10 mouse cellular contexts compared by ENCODE assay signal in the genomic region with DNA sequence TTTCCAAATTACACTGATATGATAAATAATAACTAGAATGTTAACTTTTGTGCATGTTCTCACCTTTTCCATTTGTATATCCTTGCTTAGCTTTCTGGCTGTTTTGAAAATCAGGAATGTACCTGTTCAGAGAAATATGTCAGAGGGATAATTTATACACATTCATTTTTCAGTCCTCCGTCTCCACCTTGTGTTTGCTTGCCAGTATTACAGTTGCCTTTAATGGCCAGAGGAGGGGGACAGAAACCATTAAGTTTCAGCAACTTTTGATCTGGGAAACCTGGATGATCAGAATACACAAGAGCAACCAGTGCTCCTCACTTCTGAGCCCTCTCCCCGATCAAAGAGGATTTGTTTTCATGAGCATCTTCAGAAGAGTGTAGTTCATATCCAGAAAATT. TPM values are rescaled to one million over a fixed set of nuclear protein-coding genes. Genes with fewer than 3 reads are reported as not detected.
A peak's percentile ranks its signal among the peaks of the same experiment; 100 is the strongest.
DNase-seq lines count a peak whose midpoint lies in the region; ATAC-seq and TF ChIP-seq lines count a peak whose summit lies in the region.
"Had no signal": no experiment of that assay in that cellular context is flagged by ENCODE, and none has a peak within 500 bp of the region (broad histone marks: within the 10 kb centered on the region; RNA-seq: fewer than 3 reads in every experiment).

No protein-coding gene starts in this region.

- no peak overlapping the region for H3K4me2 ChIP-seq in liver, embryonic 14.5 days (ENCODE audit: low read depth)
- no peak overlapping the region for H3K4me2 ChIP-seq in kidney, embryonic 15.5 days
- H3K4me2 ChIP-seq: embryonic facial prominence, embryonic 13.5 days had no signal

- TF ChIP-seq CTCF in liver, embryonic 14.5 days (IDR thresholded peaks at IDR 0.05; ENCODE audit: low read depth) = peak; percentile 39; the same call in 1 of the 2 replicates
- TF ChIP-seq CTCF in Patski (IDR thresholded peaks at IDR 0.05) = peak; percentile 42

- POLR2A ChIA-PET in Patski (lab: Charles Lee) = no interaction called here

- no peaks in the 10 kb centered on the region for H3K9me3 ChIP-seq in liver, embryonic 14.5 days (ENCODE audit: control insufficient read depth, low read length)
- H3K9me3 ChIP-seq in kidney, embryonic 15.5 days (replicated peaks) = no peaks in the 10 kb centered on the region
- H3K9me3 ChIP-seq: embryonic facial prominence, embryonic 13.5 days had no signal

- H3K9ac ChIP-seq in liver, embryonic 14.5 days (replicated peaks) = no peak overlapping the region
- H3K9ac ChIP-seq in kidney, embryonic 15.5 days = no peak overlapping the region
- H3K9ac ChIP-seq: embryonic facial prominence, embryonic 13.5 days had no signal

- H3K27ac ChIP-seq in liver, embryonic 14.5 days = no peak overlapping the region
- no peak overlapping the region for H3K27ac ChIP-seq in kidney, embryonic 15.5 days
- H3K27ac ChIP-seq: embryonic facial prominence, embryonic 13.5 days had no signal

- H3K27me3 ChIP-seq in liver, embryonic 14.5 days (ENCODE audit: control insufficient read depth, insufficient read depth, low read length) = no peaks in the 10 kb centered on the region
- H3K27me3 ChIP-seq in Patski = no peaks in the 10 kb centered on the region
- H3K27me3 ChIP-seq in kidney, embryonic 15.5 days = no peaks in the 10 kb centered on the region
- H3K27me3 ChIP-seq: embryonic facial prominence, embryonic 13.5 days had no signal

- no peak overlapping the region for H3K4me3 ChIP-seq in liver, embryonic 14.5 days (ENCODE audit: insufficient read depth in 1 of 2, low read depth in 2 of 2, low read length in 2 of 2)
- H3K4me3 ChIP-seq in kidney, embryonic 15.5 days (replicated peaks) = no peak overlapping the region
- H3K4me3 ChIP-seq: embryonic facial prominence, embryonic 13.5 days had no signal

- TF ChIP-seq EP300 in liver, embryonic 14.5 days (IDR thresholded peaks at IDR 0.05; ENCODE audit: low read depth) = no peak

- DNase-seq in liver, embryonic 14.5 days (ENCODE audit: low read depth in 3 of 3, low spot score in 3 of 3) = no peak
- DNase-seq in liver (no peak), Patski (ENCODE audit: low read depth, low spot score) (no peak)
- peak; percentile 23 for DNase-seq in embryo, embryonic 11 days
- DNase-seq in naive thymus-derived CD4-positive, alpha-beta T cell, adult 2 months (ENCODE audit: low read depth) = peak; percentile 14
- DNase-seq: kidney, adult 18-20 months had no signal

- in situ Hi-C loops in Patski (cut with MboI; ENCODE audit: low pct_unique_long_range_greater_than_20kb) = loop anchor here (10.0 kb wide), 1 partner anchor 311 kb away; no protein-coding TSS in a partner anchor

- CTCF ChIA-PET in Patski (lab: Charles Lee) = no interaction called here

- ATAC-seq in liver, embryonic 14.5 days (ENCODE audit: insufficient read depth) = no peak
- ATAC-seq in Patski = no peak
- no peak for ATAC-seq in kidney, embryonic 15.5 days (replicated peaks; ENCODE audit: low FRiP score)
- no peak for ATAC-seq in megakaryocyte, adult 5-6 weeks (ENCODE audit: poor library complexity, severe bottlenecking)

- no peaks in the 10 kb centered on the region for H3K36me3 ChIP-seq in liver, embryonic 14.5 days (replicated peaks; ENCODE audit: control insufficient read depth, insufficient read depth, low read depth)
- H3K36me3 ChIP-seq in kidney, embryonic 15.5 days = no peaks in the 10 kb centered on the region
- H3K36me3 ChIP-seq: embryonic facial prominence, embryonic 13.5 days had no signal

- no peaks in the 10 kb centered on the region for H3K4me1 ChIP-seq in liver, embryonic 14.5 days (replicated peaks; ENCODE audit: control insufficient read depth in 2 of 2, insufficient read depth in 2 of 2, low read length in 1 of 2)
- H3K4me1 ChIP-seq in kidney, embryonic 15.5 days = no peaks in the 10 kb centered on the region
- H3K4me1 ChIP-seq: embryonic facial prominence, embryonic 13.5 days had no signal

- 19% methylated on average over 2 of the region's 2 CpGs for WGBS in liver, embryonic 14.5 days (ENCODE audit: insufficient replicate concordance)
- WGBS in kidney, embryonic 15.5 days = 24% methylated on average over 2 of the region's 2 CpGs

RNA-seq across cellular contexts. Expression of a gene that starts 46.7 kb away (rescaled TPM):
- not detected in 2 replicates for polyA plus RNA-seq in liver, embryonic 14.5 days (2012; rRNA removed)
- polyA plus RNA-seq in liver, embryonic 14.5 days (2014; fragmentation: Nextera tagmentation; extraction: Ambion mirVana) = not detected in 2 replicates
- not detected for polyA plus RNA-seq in Patski (2021)
- not detected in 2 replicates for polyA plus RNA-seq in kidney, embryonic 15.5 days (2015; fragmentation: Nextera tagmentation; extraction: Ambion mirVana)
- total RNA-seq in megakaryocyte, adult 5-6 weeks (2015) = not detected in 2 replicates
- total RNA-seq in megakaryocyte, adult 5-6 weeks (2017) = not detected in 2 replicates
- polyA plus RNA-seq: embryonic facial prominence, embryonic 13.5 days; stomach, embryonic 16.5 days had no signal

RNA-seq across cellular contexts. Expression of a gene that starts 54.0 kb away (rescaled TPM):
- not detected in 2 replicates for polyA plus RNA-seq in liver, embryonic 14.5 days (2012; rRNA removed)
- polyA plus RNA-seq in liver, embryonic 14.5 days (2014; fragmentation: Nextera tagmentation; extraction: Ambion mirVana) = not detected in 2 replicates
- polyA plus RNA-seq in Patski (2021) = not detected
- not detected in 2 replicates for polyA plus RNA-seq in kidney, embryonic 15.5 days (2015; fragmentation: Nextera tagmentation; extraction: Ambion mirVana)
- total RNA-seq in megakaryocyte, adult 5-6 weeks (2015) = not detected in 2 replicates
- total RNA-seq in megakaryocyte, adult 5-6 weeks (2017) = not detected in 2 replicates
- polyA plus RNA-seq: embryonic facial prominence, embryonic 13.5 days; stomach, embryonic 16.5 days had no signal

Comparison
In these comparisons a context has a peak if more than half of its experiments do, and no peak if none do; other contexts are left out.
1. DNase-seq: peak in embryo, embryonic 11 days (single experiment) and naive thymus-derived CD4-positive, alpha-beta T cell, adult 2 months (single experiment); none in liver, embryonic 14.5 days (0 of 3), liver (single experiment) and Patski (single experiment).